Mouse (Mus musculus) heart, embryonic 14.5 days (tissue): ENCODE results near the gene Amdhd1. TPM values are rescaled to one million over a fixed set of nuclear protein-coding genes. Genes with fewer than 3 reads are reported as not detected.
"Not testable (repeated sequence)": the region's sequence is repeated elsewhere in the genome, so short reads cannot be mapped to it uniquely, and the experiment has no call there.

Source experiments
- ATAC-seq: fragments of 200-750 bp; cut with Nextera tagmentation; 2 replicates; pipeline ENCODE4 v1.8.0; 2017; ENCODE audit warnings: low read depth, moderate TSS enrichment; ENCODE audit not compliant: insufficient number of reproducible peaks, insufficient read depth, low FRiP score
- H3K27ac ChIP-seq, 2 experiments: fragments of 200-500 bp in 1 of 2; fragments of 300-500 bp in 1 of 2; sonication (generic) in 1 of 2; replicated peaks in 1 of 2; 2 replicates each; pipeline ENCODE4 v1.5.1; 2012 to 2014; ENCODE audit warnings: low read depth in 2 of 2, low read length in 2 of 2, control low read depth in 1 of 2, mild to moderate bottlenecking in 1 of 2, mixed read lengths in 1 of 2; ENCODE audit not compliant: control insufficient read depth in 1 of 2, insufficient read depth in 1 of 2
- H3K27me3 ChIP-seq: fragments of 300-500 bp; sonication (generic); 2 replicates; pipeline ENCODE4 v1.6.1; 2014; ENCODE audit warnings: mild to moderate bottlenecking, low read length, control low read depth; ENCODE audit not compliant: control insufficient read depth, insufficient read depth
- H3K36me3 ChIP-seq: fragments of 300-500 bp; sonication (generic); 2 replicates; pipeline ENCODE4 v1.6.1; 2014; ENCODE audit warnings: mild to moderate bottlenecking, control low read depth, low read length, mixed read lengths; ENCODE audit not compliant: control insufficient read depth, insufficient read depth
- H3K4me1 ChIP-seq, 2 experiments: fragments of 200-500 bp in 1 of 2; fragments of 300-500 bp in 1 of 2; sonication (generic) in 1 of 2; 2 replicates each; pipeline ENCODE4 v1.6.1; 2012 to 2014; ENCODE audit warnings: low read length in 2 of 2, control low read depth in 1 of 2, mixed read lengths in 1 of 2; ENCODE audit not compliant: control insufficient read depth in 2 of 2, insufficient read depth in 2 of 2
- H3K4me2 ChIP-seq: fragments of 300-500 bp; sonication (generic); 2 replicates; pipeline ENCODE4 v1.6.1; 2014; ENCODE audit warnings: mild to moderate bottlenecking, low read length
- H3K4me3 ChIP-seq, 2 experiments: fragments of 200-500 bp in 1 of 2; fragments of 300-500 bp in 1 of 2; sonication (generic) in 1 of 2; 2 replicates each; pipeline ENCODE4 v1.5.1; 2012 to 2014; ENCODE audit warnings: low read length in 2 of 2, mild to moderate bottlenecking in 2 of 2, control low read depth in 1 of 2, low read depth in 1 of 2, moderate library complexity in 1 of 2; ENCODE audit not compliant: control insufficient read depth in 1 of 2, insufficient read depth in 1 of 2
- H3K9ac ChIP-seq: fragments of 300-500 bp; sonication (generic); 2 replicates; pipeline ENCODE4 v1.6.1; 2014; ENCODE audit warnings: mild to moderate bottlenecking, low read length
- H3K9me3 ChIP-seq: fragments of 300-500 bp; sonication (generic); 2 replicates; pipeline ENCODE4 v1.6.1; 2016; ENCODE audit warnings: low read length, control low read depth; ENCODE audit not compliant: control insufficient read depth
- WGBS: fragments of 180-500 bp; shearing (Covaris S2); extraction: QIAGEN DNeasy Blood & Tissue Kit; methylation state at CpG from one replicate; pipeline ENCODE4 v1.1.7; 2014; 5-methylcytosine and 5-hydroxymethylcytosine counted together
- polyA plus RNA-seq: library from polyadenylated mRNA; unstranded; fragments of >200 nt; fragmentation: Nextera tagmentation; extraction: Ambion mirVana; gene quantifications from 2 replicates; pipeline ENCODE4 v1.2.1, GENCODE M21; 2014

Amdhd1 gene
- polyA plus RNA-seq, 1 experiment from 2014 or later, result 0.14 TPM

GRCm38 (mm10) chr10:93568671-93569070 lies 28.8 kb upstream of the Amdhd1 start:
- Histone ChIP-seq H3K36me3 (no peaks in the 10 kb centered on the region), H3K4me1 (no peaks in the 10 kb centered on the region), H3K27me3 (no peaks in the 10 kb centered on the region), H3K4me2 (no peak overlapping the region), H3K9ac (no peak overlapping the region), H3K4me3 (no peak overlapping the region), H3K27ac (no peak overlapping the region), H3K9me3 (no peaks in the 10 kb centered on the region)
- no peak for ATAC-seq
- 81% methylated on average over 6 of the region's 6 CpGs for WGBS

GRCm38 (mm10) chr10:93567841-93568566 lies 28.2 kb upstream of the Amdhd1 start:
- 84% methylated on average over 11 of the region's 11 CpGs for WGBS
- Histone ChIP-seq H3K9me3 (no peaks in the 10 kb centered on the region), H3K4me3 (no peak overlapping the region), H3K27me3 (no peaks in the 10 kb centered on the region), H3K9ac (no peak overlapping the region), H3K36me3 (no peaks in the 10 kb centered on the region), H3K4me1 (no peaks in the 10 kb centered on the region), H3K27ac (no peak overlapping the region), H3K4me2 (no peak overlapping the region)
- ATAC-seq, result no peak

- Histone ChIP-seq H3K4me2 (no peak overlapping the region), H3K9ac (no peak overlapping the region), H3K4me1 (no peaks in the 10 kb centered on the region), H3K27me3 (no peaks in the 10 kb centered on the region), H3K27ac (no peak overlapping the region), H3K36me3 (no peaks in the 10 kb centered on the region), H3K4me3 (no peak overlapping the region), H3K9me3 (no peaks in the 10 kb centered on the region)
- 81% methylated on average over 10 of the region's 10 CpGs for WGBS
- ATAC-seq, result no peak
These were observed 27.2 kb upstream of the Amdhd1 start for GRCm38 (mm10) chr10:93567066-93567465.

GRCm38 (mm10) chr10:93564518-93565090 lies 24.8 kb upstream of the Amdhd1 start:
- no peak for ATAC-seq
- Histone ChIP-seq H3K9me3 (no peaks in the 10 kb centered on the region), H3K27ac (no peak overlapping the region), H3K9ac (no peak overlapping the region), H3K4me1 (no peaks in the 10 kb centered on the region), H3K4me2 (no peak overlapping the region), H3K27me3 (no peaks in the 10 kb centered on the region), H3K36me3 (no peaks in the 10 kb centered on the region), H3K4me3 (no peak overlapping the region)
- WGBS, result 74% methylated on average over 14 of the region's 14 CpGs

GRCm38 (mm10) chr10:93559786-93560185 lies 20.0 kb upstream of the Amdhd1 start:
- Histone ChIP-seq H3K27ac (no peak overlapping the region), H3K9me3 (no peaks in the 10 kb centered on the region), H3K4me2 (no peak overlapping the region), H3K4me3 (no peak overlapping the region), H3K27me3 (no peaks in the 10 kb centered on the region), H3K9ac (no peak overlapping the region), H3K36me3 (no peaks in the 10 kb centered on the region), H3K4me1 (no peaks in the 10 kb centered on the region)
- peak; percentile 21; the same call in 1 of the 2 replicates for ATAC-seq
- WGBS, result 36% methylated on average over 9 of the region's 9 CpGs

DNA sequence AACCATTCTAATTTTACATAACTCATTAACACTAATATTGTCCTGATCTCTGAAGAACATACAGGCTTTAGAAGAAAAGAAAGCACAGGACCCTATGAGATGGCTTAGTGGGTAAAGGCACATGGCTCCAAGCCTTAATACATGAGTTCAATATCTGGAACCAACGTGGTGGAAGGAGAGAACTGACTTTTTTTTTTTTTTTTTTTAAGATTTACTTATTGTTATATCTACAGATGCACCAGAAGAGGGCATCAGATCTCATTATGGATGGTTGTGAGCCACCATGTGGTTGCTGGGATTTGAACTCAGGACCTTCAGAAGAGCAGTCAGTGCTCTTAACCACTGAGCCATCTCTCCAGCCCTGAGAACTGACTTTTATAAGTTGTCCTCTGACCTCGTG lies 18.1 kb upstream of the Amdhd1 start:
- not testable (repeated sequence) for H3K27me3 ChIP-seq, H3K4me2 ChIP-seq, H3K27ac ChIP-seq, H3K4me1 ChIP-seq, H3K4me3 ChIP-seq, ATAC-seq, H3K9me3 ChIP-seq, H3K9ac ChIP-seq, H3K36me3 ChIP-seq
- WGBS, result 73% methylated on average over 2 of the region's 2 CpGs

DNA sequence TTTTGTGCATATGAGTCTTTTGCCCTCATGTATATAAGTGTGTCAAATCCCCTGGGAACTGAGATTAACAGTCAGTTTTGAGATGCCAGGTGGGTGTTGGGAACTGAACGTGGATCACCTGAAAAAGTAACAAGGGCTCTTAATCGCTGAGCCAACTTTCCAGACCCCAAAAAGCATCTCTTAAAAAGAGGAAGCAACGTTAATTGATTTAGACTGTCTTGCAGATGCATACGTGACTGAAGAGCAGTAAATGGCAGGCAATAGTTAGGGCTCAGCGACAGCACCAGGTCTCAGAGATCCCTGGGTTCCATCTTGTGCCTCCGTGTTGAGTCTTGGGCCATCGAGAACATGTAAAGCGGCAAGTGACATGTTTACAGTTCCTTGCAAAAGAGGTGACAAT lies 12.8 kb upstream of the Amdhd1 start:
- Histone ChIP-seq H3K4me2 (no peak overlapping the region), H3K9ac (no peak overlapping the region), H3K4me3 (no peak overlapping the region), H3K27me3 (no peaks in the 10 kb centered on the region), H3K27ac (no peak overlapping the region), H3K4me1 (no peaks in the 10 kb centered on the region), H3K36me3 (no peaks in the 10 kb centered on the region), H3K9me3 (no peaks in the 10 kb centered on the region)
- no peak for ATAC-seq
- 76% methylated on average over 8 of the region's 8 CpGs for WGBS

GRCm38 (mm10) chr10:93549821-93550220 lies 10.0 kb upstream of the Amdhd1 start:
- 0 out of 4 replicates have a peak, but pooled peaks cover 0 to 2% of the 10 kb centered on the region in 2 experiments for H3K4me1 ChIP-seq
- ATAC-seq, result no peak
- WGBS, result 77% methylated on average over 10 of the region's 10 CpGs

More at GRCm38 (mm10) chr10:93549821-93550220, 10.0 kb upstream of the Amdhd1 start:
- H3K9ac ChIP-seq, result no peak overlapping the region
- no peak overlapping the region for H3K27ac ChIP-seq
- no peak overlapping the region for H3K4me3 ChIP-seq
- no peak overlapping the region for H3K4me2 ChIP-seq
- no peaks in the 10 kb centered on the region for H3K27me3 ChIP-seq
- H3K9me3 ChIP-seq, result no peaks in the 10 kb centered on the region
- no peaks in the 10 kb centered on the region for H3K36me3 ChIP-seq
